Mouse (Mus musculus) adrenal gland, postnatal 4 days (tissue): ENCODE measurements around the gene Abhd4. TPM values are rescaled to one million over a fixed set of nuclear protein-coding genes. Genes with fewer than 3 reads are reported as not detected.
A peak's percentile ranks its signal among the peaks of the same experiment; 100 is the strongest.
"Not testable (repeated sequence)": the region's sequence is repeated elsewhere in the genome, so short reads cannot be mapped to it uniquely, and the experiment has no call there.

Source experiments
- DNase-seq, 2 experiments: peaks; one replicate each; pipeline ENCODE4 v3.0.0; 2021 to 2022; ENCODE audit warnings: low spot score in 2 of 2, mixed read lengths in 2 of 2
- total RNA-seq, 2 experiments: library from RNA; stranded (reverse); gene quantifications; 2 replicates each; pipeline ENCODE4 v1.2.3; 2021

Gene Abhd4
- total RNA-seq, 2 experiments from 2014 or later = 351 to 353 TPM

GRCm38 (mm10) chr14:54221641-54222040 is 32.3 kb upstream of the Abhd4 start:
- DNase-seq = no peak

GRCm38 (mm10) chr14:54222289-54222727 is 31.7 kb upstream of the Abhd4 start:
- no peak for DNase-seq

GRCm38 (mm10) chr14:54223315-54224063 is 30.5 kb upstream of the Abhd4 start:
- no peak for DNase-seq

- no peak for DNase-seq
Observed at GRCm38 (mm10) chr14:54224064-54224417, 29.9 kb upstream of the Abhd4 start.

GRCm38 (mm10) chr14:54224484-54225467 is 29.2 kb upstream of the Abhd4 start:
- DNase-seq = no peak

GRCm38 (mm10) chr14:54225725-54226124 is 28.3 kb upstream of the Abhd4 start:
- DNase-seq = no peak

GRCm38 (mm10) chr14:54226911-54227811 is 26.8 kb upstream of the Abhd4 start:
- no peak for DNase-seq

GRCm38 (mm10) chr14:54227911-54228451 is 26.0 kb upstream of the Abhd4 start:
- peak in 1 of 2 experiments; percentile 58 for DNase-seq

- DNase-seq = no peak
Observed at GRCm38 (mm10) chr14:54228501-54228900, 25.5 kb upstream of the Abhd4 start.

- DNase-seq = no peak
Observed at GRCm38 (mm10) chr14:54228933-54229713, 24.9 kb upstream of the Abhd4 start.

GRCm38 (mm10) chr14:54229849-54230248 is 24.1 kb upstream of the Abhd4 start:
- not testable (repeated sequence) for DNase-seq

GRCm38 (mm10) chr14:54230638-54231150 is 23.3 kb upstream of the Abhd4 start:
- DNase-seq = no peak

- no peak for DNase-seq
Observed at GRCm38 (mm10) chr14:54231176-54231956, 22.6 kb upstream of the Abhd4 start.

- no peak for DNase-seq
Observed at GRCm38 (mm10) chr14:54232143-54232542, 21.8 kb upstream of the Abhd4 start.

GRCm38 (mm10) chr14:54232811-54233558 is 21.0 kb upstream of the Abhd4 start:
- no peak for DNase-seq

GRCm38 (mm10) chr14:54233559-54234143 is 20.3 kb upstream of the Abhd4 start:
- no peak for DNase-seq

- no peak for DNase-seq
Observed at GRCm38 (mm10) chr14:54234231-54235040, 19.6 kb upstream of the Abhd4 start.
